Mouse (Mus musculus): ENCODE measurements at regions not wholly inside any gene's neighbourhood (a gene's known extent, or its start where the extent isn't known, plus 50 kb on each side); places are given as distances from the start of the nearest gene placed in this dataset.

GRCm38 (mm10) chr7:111240234-111240826, 157.5 kb upstream of the Eif4g2 start:
- no peak for DNase-seq

- no peak for DNase-seq
Measured at GRCm38 (mm10) chr7:111237819-111238218, 155.0 kb upstream of the Eif4g2 start.

GRCm38 (mm10) chr7:111230630-111231029, 147.8 kb upstream of the Eif4g2 start:
- DNase-seq: no peak

GRCm38 (mm10) chr7:111227082-111227481, 144.3 kb upstream of the Eif4g2 start:
- no peak for DNase-seq

DNA sequence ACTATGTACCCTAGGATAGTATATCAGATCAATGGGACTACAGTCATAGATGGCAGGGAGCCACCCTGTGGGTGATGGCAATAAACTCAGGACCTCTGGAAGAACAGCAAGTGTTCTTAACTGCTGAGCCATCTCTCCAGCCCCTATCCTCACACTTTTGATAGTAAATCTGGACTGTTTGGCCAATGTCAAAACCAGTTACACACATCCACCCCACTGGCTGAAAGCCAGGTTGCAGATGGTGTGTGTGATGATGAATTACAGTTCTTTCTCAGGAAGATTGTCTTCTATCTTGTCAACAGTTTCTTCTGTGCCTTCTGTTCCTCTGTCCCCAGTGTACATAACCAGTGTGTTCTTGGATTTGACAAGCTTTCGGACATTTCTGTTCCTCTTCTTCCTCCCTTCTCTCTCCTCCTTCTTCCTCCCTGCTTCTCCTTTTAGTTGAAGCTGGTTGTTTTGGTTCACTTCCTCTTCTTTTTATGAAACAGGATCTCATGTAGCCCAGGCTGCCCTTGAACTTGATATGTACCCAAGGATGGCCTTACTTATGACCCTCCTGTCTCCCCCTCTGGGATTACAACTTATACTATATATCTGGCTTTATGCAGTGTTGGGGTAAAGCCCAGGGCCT, 143.3 kb upstream of the Eif4g2 start:
- DNase-seq: peak in 1 of 2 experiments; percentile 24

DNA sequence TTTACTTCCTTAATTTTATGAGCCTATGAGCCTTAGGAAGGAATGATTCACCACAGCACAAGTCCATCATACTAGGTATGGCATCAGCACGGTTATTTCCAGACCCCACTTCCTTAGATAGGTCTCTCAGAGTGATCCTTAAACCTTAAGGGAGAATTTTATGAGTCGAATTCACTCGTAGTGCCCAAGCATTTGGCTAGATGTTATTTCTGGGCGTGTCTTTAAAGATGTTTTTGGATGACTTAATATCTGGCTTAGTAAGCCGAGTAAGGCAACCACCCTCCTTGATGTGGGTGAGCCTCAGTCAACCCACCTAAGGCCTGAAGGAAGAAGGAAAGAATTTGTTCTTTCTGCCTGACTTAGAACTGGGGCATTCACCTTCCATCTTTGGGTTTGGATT, 132.8 kb upstream of the Eif4g2 start:
- no peak for DNase-seq

DNA sequence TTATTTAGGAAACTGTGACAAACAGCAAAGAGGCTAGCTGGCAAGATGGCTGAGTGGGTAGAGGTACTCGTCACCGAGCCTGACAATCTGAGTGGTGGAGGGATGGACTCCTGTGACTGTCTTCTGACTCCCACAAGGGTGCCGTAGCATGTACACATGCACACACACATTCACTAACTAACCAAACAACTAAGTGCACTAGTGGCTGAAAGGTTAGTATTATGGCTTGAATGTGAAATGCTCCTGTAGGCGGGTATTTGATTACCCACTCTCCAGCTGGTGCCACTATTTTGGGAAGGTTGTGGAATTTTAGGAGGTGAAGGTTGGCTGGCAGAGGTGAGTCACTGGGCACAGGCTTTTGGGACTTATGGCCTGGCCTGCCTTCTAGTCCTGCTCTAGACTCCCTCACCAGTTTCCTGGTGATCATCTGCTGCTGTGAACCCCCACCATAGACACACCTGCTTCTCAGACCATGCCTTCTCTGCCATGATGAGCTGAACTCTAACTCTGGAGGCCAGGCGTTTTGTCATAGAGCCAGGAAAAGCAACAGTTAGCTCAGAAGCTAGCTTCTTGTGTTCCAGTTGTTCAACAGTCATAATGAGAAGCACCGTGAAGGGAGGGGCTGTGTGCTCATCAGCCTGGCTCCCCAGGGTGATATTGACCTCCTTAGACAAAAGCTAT, 131.5 kb upstream of the Eif4g2 start:
- DNase-seq: no peak

DNA sequence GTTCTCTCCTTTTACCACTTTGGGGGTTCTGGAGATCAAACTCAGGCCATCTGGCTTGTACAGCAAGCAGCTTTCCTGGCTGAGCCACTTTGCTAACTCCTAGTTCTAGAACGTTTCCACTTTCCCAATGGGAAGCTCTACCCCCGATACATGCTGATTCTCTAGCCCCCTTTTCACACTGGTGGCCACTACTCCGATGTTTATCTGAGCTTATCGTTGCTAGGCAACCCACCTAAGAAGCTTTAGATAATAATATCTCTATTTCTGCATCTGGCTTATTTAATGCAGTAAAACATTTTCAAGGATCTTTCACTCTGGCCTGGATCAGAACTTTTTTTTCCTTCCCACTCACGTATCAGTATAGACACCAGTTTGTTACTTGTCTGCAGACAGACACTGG, 129.4 kb upstream of the Eif4g2 start:
- no peak for DNase-seq

DNA sequence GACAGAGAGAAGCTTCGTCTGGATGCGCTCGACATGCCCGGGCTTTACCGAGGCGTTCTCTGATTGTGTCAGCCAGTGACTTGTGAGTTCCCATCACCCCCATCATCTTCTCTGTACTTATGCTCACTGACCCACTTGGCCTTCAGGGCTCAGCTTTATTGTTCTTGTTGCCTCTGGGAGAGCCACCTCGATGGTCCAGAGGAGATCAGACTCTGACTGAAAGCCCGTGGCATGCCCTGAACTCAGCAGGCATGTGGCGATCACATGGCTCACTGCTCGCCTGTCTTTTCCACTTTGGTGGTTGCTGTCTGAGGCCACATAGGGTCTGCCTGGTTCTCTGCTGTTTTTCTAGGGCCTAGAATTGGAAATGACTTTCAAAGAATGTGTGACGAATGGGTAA, 128.8 kb upstream of the Eif4g2 start:
- peak; percentile 44 to 48 for DNase-seq

- DNase-seq: no peak
Measured at GRCm38 (mm10) chr7:111210282-111210681, 127.5 kb upstream of the Eif4g2 start.

DNA sequence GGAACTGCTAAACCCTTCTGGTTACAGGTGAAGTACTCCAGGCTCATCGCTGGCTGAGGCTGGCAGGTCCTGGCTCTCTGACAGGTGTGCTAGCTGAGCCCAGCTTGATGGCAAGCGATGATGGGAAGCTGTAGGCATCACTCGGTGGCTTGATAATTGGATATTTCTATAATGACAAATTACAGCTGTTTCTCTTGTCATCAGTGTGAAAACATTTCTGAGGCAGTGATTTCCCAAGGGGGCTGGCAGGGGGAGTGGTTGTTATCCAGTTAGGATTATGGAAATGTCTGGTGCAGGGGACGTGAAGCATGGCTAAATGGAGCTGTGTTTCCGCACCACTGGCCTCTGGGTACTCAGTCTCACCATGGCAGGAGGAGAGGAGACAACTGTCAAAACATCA, 123.0 kb upstream of the Eif4g2 start:
- DNase-seq: peak; percentile 53 to 56

DNA sequence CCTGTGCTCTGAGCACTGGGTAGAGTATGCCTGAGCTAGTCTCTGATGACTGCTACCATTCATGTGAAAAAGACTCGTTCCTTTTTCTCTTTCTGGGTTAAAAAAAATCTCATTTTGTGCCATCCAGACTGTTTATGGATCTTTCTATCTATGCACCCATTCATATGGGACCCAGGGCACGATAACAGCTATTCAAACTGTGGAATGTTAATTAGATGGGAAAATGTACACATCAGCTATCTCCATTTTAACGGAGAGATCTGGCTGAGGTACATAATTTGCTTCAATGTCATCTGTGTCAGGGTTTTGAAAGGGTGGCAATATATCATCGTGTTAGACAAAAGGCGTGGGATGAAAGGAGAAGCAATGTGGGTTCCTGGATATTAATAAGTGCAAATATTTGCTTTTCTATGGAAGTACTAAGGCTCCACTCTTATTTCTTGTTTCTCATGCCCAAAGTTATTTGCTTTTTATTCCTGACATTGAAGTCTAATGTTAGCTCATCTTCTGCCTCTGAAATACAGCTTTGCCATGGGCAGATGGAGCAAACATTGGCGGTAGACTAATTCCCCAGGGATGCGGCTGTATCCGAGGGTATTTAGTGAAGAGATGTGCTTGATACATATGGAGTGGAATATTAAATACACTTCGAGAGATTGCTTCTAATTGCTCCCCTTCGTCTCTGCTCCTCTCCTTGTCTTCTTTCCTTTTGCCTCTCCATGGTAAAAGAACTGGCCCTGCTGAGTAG, 116.0 kb upstream of the Eif4g2 start:
- DNase-seq: no peak

DNA sequence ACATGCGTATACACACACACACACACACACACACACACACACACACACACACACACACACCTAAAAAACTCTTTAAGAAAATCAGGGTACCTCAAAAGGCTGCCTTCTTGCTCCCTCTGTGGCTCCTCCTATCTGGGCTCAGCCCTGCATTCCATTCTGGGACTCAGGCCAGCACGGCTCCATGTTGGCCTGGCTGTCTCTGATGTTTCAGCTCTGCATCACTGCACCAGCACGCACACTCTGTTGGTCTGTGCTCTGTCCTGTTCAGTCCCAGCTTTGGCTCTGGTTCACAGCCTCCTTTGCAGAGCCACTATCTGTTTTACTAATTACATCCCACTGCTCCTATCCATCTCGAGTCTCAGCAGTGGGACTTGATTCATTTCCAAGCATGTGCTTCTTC, 108.8 kb upstream of the Eif4g2 start:
- peak; percentile 83 to 90 for DNase-seq

DNA sequence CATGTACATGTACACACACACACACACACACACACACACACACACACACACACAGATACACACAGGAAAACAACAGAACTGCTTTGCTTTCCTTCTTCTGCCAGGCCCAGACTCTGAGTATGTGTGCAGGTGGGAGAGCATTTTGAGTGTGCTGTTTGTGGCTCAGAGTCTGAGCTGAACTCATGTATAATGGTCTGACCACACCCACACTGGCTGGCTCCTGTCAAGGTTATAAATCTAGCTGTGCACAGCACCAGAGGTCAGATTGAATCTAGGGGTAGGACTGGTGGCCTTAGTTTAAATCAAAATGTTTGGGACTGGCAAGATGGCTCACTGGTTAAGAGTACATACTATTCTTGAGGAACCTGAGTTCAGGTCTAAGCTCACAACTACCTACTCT, 108.4 kb upstream of the Eif4g2 start:
- no peak for DNase-seq

- DNase-seq: no peak
Measured at GRCm38 (mm10) chr7:111189731-111190130, 106.9 kb upstream of the Eif4g2 start.

GRCm38 (mm10) chr7:111185954-111186353, 103.1 kb upstream of the Eif4g2 start:
- DNase-seq: no peak

DNA sequence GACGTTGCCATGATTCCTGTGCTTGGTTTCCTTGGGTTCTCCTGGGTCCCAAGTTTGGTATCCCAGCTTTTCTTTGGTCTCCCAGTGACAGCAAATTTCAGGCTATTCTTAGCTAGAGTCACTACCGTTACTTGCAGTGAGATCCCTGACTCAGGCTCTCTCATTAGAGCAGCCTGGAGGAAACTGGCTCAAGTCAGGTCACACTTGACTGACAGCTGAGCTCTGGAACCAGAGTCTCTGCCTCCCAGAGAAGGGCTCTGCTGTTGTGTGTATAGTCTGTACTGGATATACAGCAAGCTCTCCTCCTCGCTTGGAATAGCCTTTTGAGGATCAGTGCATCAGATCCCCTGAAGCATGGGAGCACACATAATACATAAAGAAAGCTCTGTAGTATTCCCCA, 100.7 kb upstream of the Eif4g2 start:
- DNase-seq: no peak

DNA sequence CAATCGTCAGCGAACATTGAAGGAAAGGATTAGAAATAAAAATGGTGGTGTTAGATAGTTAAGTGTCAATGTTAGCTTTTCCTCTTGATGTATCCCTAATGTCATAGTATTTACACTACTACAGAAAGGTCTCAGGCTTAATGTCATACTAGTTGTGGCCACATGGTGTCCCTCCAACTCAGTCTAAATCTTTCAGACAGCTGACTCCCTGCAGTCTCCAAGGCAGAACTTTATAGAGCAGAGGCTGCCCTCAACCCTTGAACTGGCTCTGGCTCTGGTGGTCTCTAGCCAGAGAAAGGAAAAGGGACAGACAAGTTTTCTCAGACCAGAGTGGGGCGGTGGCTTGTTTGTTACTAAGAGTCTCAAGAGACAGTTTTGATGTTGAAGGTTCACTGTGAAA, 99.5 kb upstream of the Eif4g2 start:
- DNase-seq: peak; percentile 84

- peak; percentile 48 to 64 for DNase-seq
Measured at GRCm38 (mm10) chr7:111179401-111180271, 96.8 kb upstream of the Eif4g2 start.

DNA sequence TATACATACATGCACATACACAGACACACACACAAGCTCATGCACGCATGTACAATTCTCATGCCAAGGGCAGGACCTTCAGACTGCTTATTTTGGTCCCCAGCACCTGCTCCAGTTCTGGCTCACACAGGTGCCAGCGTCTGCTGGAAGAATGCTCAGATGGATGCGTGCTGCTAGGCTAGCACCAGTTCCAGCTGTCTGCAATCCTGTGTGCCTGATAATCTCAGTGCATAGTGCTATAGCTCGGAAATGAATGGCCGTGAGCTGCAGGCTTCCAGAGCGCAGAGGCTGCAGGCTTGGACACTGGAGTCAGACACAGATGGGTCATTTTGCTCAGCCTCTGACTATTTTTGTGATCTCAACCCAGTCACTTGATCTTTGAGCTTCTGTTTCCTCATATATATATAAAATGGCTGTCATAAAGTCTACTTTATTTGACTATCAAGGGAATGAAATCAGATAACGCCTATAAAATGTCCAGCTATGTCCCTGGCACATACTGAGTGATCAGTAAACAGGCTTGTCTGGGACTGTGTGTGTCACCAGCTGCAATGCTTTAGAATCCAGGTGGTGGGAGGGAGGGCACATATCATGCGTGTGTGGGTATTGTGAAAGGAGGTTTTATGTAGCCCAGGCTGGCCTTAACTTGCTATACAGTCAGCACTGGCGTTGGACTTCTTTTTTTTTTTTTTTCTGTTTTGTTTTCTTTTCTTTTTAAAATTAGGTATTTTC, 91.7 kb upstream of the Eif4g2 start:
- peak; percentile 43 to 61 for DNase-seq

GRCm38 (mm10) chr7:111172061-111172460, 89.2 kb upstream of the Eif4g2 start:
- DNase-seq: no peak

All from cerebellum, postnatal 14 days (tissue).